Mouse (Mus musculus): Measurements from ENCODE around the gene 4930447C04Rik. TPM values are rescaled to one million over a fixed set of nuclear protein-coding genes. Genes with fewer than 3 reads are reported as not detected.

4930447C04Rik gene
- polyA plus RNA-seq, 1 experiment from 2014 or later: 4.1 TPM

- Histone ChIP-seq H3K27me3 (ENCODE audit: control insufficient read depth, insufficient read depth, low read length) (peaks cover 14% of the 10 kb centered on the region), H3K4me2 (ENCODE audit: low read depth, severe bottlenecking) (peak overlapping the region; percentile 27; the same call in 1 of the 2 replicates), H3K9ac (ENCODE audit: low read length) (no peak overlapping the region), H3K36me3 (ENCODE audit: control insufficient read depth, insufficient read depth, low read length) (no peaks in the 10 kb centered on the region), H3K4me3 (ENCODE audit: low read depth, low read length) (no peak overlapping the region), H3K4me1 (ENCODE audit: control insufficient read depth, insufficient read depth, low read length) (no peaks in the 10 kb centered on the region), H3K27ac (replicated peaks; ENCODE audit: low read depth, low read length) (no peak overlapping the region), H3K9me3 (ENCODE audit: control insufficient read depth, low read length) (no peaks in the 10 kb centered on the region)
- WGBS: 5% methylated on average over 19 of the region's 19 CpGs
- ATAC-seq (ENCODE audit: insufficient number of reproducible peaks, low FRiP score, low TSS enrichment, low read depth): no peak
- DNase-seq (ENCODE audit: low spot score): peak; percentile 66
Measured at GRCm38 (mm10) chr12:72854377-72855032, 86.1 kb downstream of the 4930447C04Rik start.

- Histone ChIP-seq H3K9ac (ENCODE audit: low read length) (no peak overlapping the region), H3K27ac (replicated peaks; ENCODE audit: low read depth, low read length) (no peak overlapping the region), H3K4me2 (ENCODE audit: low read depth, severe bottlenecking) (no peak overlapping the region), H3K9me3 (ENCODE audit: control insufficient read depth, low read length) (no peaks in the 10 kb centered on the region), H3K4me1 (ENCODE audit: control insufficient read depth, insufficient read depth, low read length) (no peaks in the 10 kb centered on the region), H3K4me3 (ENCODE audit: low read depth, low read length) (no peak overlapping the region), H3K27me3 (ENCODE audit: control insufficient read depth, insufficient read depth, low read length) (peaks cover 14% of the 10 kb centered on the region), H3K36me3 (ENCODE audit: control insufficient read depth, insufficient read depth, low read length) (no peaks in the 10 kb centered on the region)
- ATAC-seq (ENCODE audit: insufficient number of reproducible peaks, low FRiP score, low TSS enrichment, low read depth) (no peak), DNase-seq (ENCODE audit: low spot score) (no peak)
- 42% methylated on average over 13 of the region's 13 CpGs for WGBS
Measured at GRCm38 (mm10) chr12:72853406-72854076, 87.0 kb downstream of the 4930447C04Rik start.

GRCm38 (mm10) chr12:72852264-72852663 lies 88.3 kb downstream of the 4930447C04Rik start:
- Histone ChIP-seq H3K27ac (replicated peaks; ENCODE audit: low read depth, low read length) (no peak overlapping the region), H3K9ac (ENCODE audit: low read length) (no peak overlapping the region), H3K27me3 (ENCODE audit: control insufficient read depth, insufficient read depth, low read length) (peaks cover 17% of the 10 kb centered on the region), H3K36me3 (ENCODE audit: control insufficient read depth, insufficient read depth, low read length) (no peaks in the 10 kb centered on the region), H3K9me3 (ENCODE audit: control insufficient read depth, low read length) (no peaks in the 10 kb centered on the region), H3K4me2 (ENCODE audit: low read depth, severe bottlenecking) (no peak overlapping the region), H3K4me1 (ENCODE audit: control insufficient read depth, insufficient read depth, low read length) (no peaks in the 10 kb centered on the region), H3K4me3 (ENCODE audit: low read depth, low read length) (no peak overlapping the region)
- no peak for ATAC-seq (ENCODE audit: insufficient number of reproducible peaks, low FRiP score, low TSS enrichment, low read depth)
- DNase-seq (ENCODE audit: low spot score): no peak
- WGBS: 43% methylated on average over 6 of the region's 6 CpGs

- no peak overlapping the region for H3K27ac ChIP-seq (replicated peaks; ENCODE audit: low read depth, low read length)
- no peak overlapping the region for H3K4me3 ChIP-seq (ENCODE audit: low read depth, low read length)
- ATAC-seq (ENCODE audit: insufficient number of reproducible peaks, low FRiP score, low TSS enrichment, low read depth) (no peak), DNase-seq (ENCODE audit: low spot score) (no peak)
- no peaks in the 10 kb centered on the region for H3K4me1 ChIP-seq (ENCODE audit: control insufficient read depth, insufficient read depth, low read length)
- 73% methylated on average over 9 of the region's 9 CpGs for WGBS
- H3K9me3 ChIP-seq (ENCODE audit: control insufficient read depth, low read length): no peaks in the 10 kb centered on the region
- H3K27me3 ChIP-seq (ENCODE audit: control insufficient read depth, insufficient read depth, low read length): peaks cover 15% of the 10 kb centered on the region
- H3K9ac ChIP-seq (ENCODE audit: low read length): no peak overlapping the region
- no peak overlapping the region for H3K4me2 ChIP-seq (ENCODE audit: low read depth, severe bottlenecking)
- H3K36me3 ChIP-seq (ENCODE audit: control insufficient read depth, insufficient read depth, low read length): no peaks in the 10 kb centered on the region
Measured at GRCm38 (mm10) chr12:72850146-72850545, 90.4 kb downstream of the 4930447C04Rik start.

- Histone ChIP-seq H3K9ac (ENCODE audit: low read length) (no peak overlapping the region), H3K27me3 (ENCODE audit: control insufficient read depth, insufficient read depth, low read length) (peaks cover 3% of the 10 kb centered on the region), H3K4me1 (ENCODE audit: control insufficient read depth, insufficient read depth, low read length) (0 out of 2 replicates have a peak, but pooled peaks cover 2% of the 10 kb centered on the region), H3K4me3 (ENCODE audit: low read depth, low read length) (no peak overlapping the region), H3K36me3 (ENCODE audit: control insufficient read depth, insufficient read depth, low read length) (no peaks in the 10 kb centered on the region), H3K9me3 (ENCODE audit: control insufficient read depth, low read length) (no peaks in the 10 kb centered on the region), H3K27ac (replicated peaks; ENCODE audit: low read depth, low read length) (no peak overlapping the region), H3K4me2 (ENCODE audit: low read depth, severe bottlenecking) (no peak overlapping the region)
- DNase-seq (ENCODE audit: low spot score) (peak; percentile 69), ATAC-seq (ENCODE audit: insufficient number of reproducible peaks, low FRiP score, low TSS enrichment, low read depth) (no peak)
- WGBS: 26% methylated on average over 7 of the region's 7 CpGs
Measured at GRCm38 (mm10) chr12:72847725-72848124, 92.8 kb downstream of the 4930447C04Rik start.

- Histone ChIP-seq H3K27me3 (ENCODE audit: control insufficient read depth, insufficient read depth, low read length) (peaks cover 3% of the 10 kb centered on the region), H3K4me1 (ENCODE audit: control insufficient read depth, insufficient read depth, low read length) (0 out of 2 replicates have a peak, but pooled peaks cover 2% of the 10 kb centered on the region), H3K9me3 (ENCODE audit: control insufficient read depth, low read length) (no peaks in the 10 kb centered on the region; the same call in 1 of the 2 replicates), H3K4me3 (ENCODE audit: low read depth, low read length) (no peak overlapping the region), H3K36me3 (ENCODE audit: control insufficient read depth, insufficient read depth, low read length) (no peaks in the 10 kb centered on the region), H3K4me2 (ENCODE audit: low read depth, severe bottlenecking) (no peak overlapping the region), H3K9ac (ENCODE audit: low read length) (no peak overlapping the region), H3K27ac (replicated peaks; ENCODE audit: low read depth, low read length) (no peak overlapping the region)
- DNase-seq (ENCODE audit: low spot score): no peak
- no peak for ATAC-seq (ENCODE audit: insufficient number of reproducible peaks, low FRiP score, low TSS enrichment, low read depth)
- WGBS: 26% methylated on average over 10 of the region's 10 CpGs
Measured at GRCm38 (mm10) chr12:72845946-72846345, 94.6 kb downstream of the 4930447C04Rik start.

- 18% methylated on average over 12 of the region's 12 CpGs for WGBS
- peak; percentile 86 for ATAC-seq (ENCODE audit: insufficient number of reproducible peaks, low FRiP score, low TSS enrichment, low read depth)
Measured at GRCm38 (mm10) chr12:72843973-72844620, 96.5 kb downstream of the 4930447C04Rik start.

GRCm38 (mm10) chr12:72843555-72843954 lies 97.0 kb downstream of the 4930447C04Rik start:
- Histone ChIP-seq H3K4me2 (ENCODE audit: low read depth, severe bottlenecking) (peak overlapping the region; percentile 33; the same call in 1 of the 2 replicates), H3K9me3 (ENCODE audit: control insufficient read depth, low read length) (no peaks in the 10 kb centered on the region; the same call in 1 of the 2 replicates), H3K27me3 (ENCODE audit: control insufficient read depth, insufficient read depth, low read length) (peaks cover 3% of the 10 kb centered on the region), H3K4me3 (ENCODE audit: low read depth, low read length) (no peak overlapping the region), H3K36me3 (ENCODE audit: control insufficient read depth, insufficient read depth, low read length) (no peaks in the 10 kb centered on the region), H3K9ac (ENCODE audit: low read length) (no peak overlapping the region), H3K27ac (replicated peaks; ENCODE audit: low read depth, low read length) (peak overlapping the region; percentile 48; the same call in 1 of the 2 replicates), H3K4me1 (ENCODE audit: control insufficient read depth, insufficient read depth, low read length) (0 out of 2 replicates have a peak, but pooled peaks cover 2% of the 10 kb centered on the region)
- DNase-seq (ENCODE audit: low spot score) (no peak), ATAC-seq (ENCODE audit: insufficient number of reproducible peaks, low FRiP score, low TSS enrichment, low read depth) (no peak)
- WGBS: 87% methylated on average over 4 of the region's 4 CpGs

More at GRCm38 (mm10) chr12:72843973-72844620, 96.5 kb downstream of the 4930447C04Rik start:
- peak overlapping the region; percentile 48; the same call in 1 of the 2 replicates for H3K27ac ChIP-seq (replicated peaks; ENCODE audit: low read depth, low read length)
- H3K4me2 ChIP-seq (ENCODE audit: low read depth, severe bottlenecking): peak overlapping the region; percentile 33; the same call in 1 of the 2 replicates
- peaks cover 3% of the 10 kb centered on the region for H3K27me3 ChIP-seq (ENCODE audit: control insufficient read depth, insufficient read depth, low read length)
- peak; percentile 76 for DNase-seq (ENCODE audit: low spot score)
- H3K4me3 ChIP-seq (ENCODE audit: low read depth, low read length): no peak overlapping the region; the same call in 1 of the 2 replicates
- no peaks in the 10 kb centered on the region; the same call in 1 of the 2 replicates for H3K9me3 ChIP-seq (ENCODE audit: control insufficient read depth, low read length)
- H3K4me1 ChIP-seq (ENCODE audit: control insufficient read depth, insufficient read depth, low read length): 0 out of 2 replicates have a peak, but pooled peaks cover 2% of the 10 kb centered on the region
- no peaks in the 10 kb centered on the region for H3K36me3 ChIP-seq (ENCODE audit: control insufficient read depth, insufficient read depth, low read length)
- H3K9ac ChIP-seq (ENCODE audit: low read length): peak overlapping the region; percentile 56
